Mouse (Mus musculus): ENCODE measurements around the gene Ralgapb.

- TF ChIP-seq ZC3H11A (IDR thresholded peaks at IDR 0.05; ENCODE audit: borderline replicate concordance, low read depth, low read length) (no peak), CHD2 (IDR thresholded peaks at IDR 0.05; ENCODE audit: low read depth, low read length) (no peak), HCFC1 (IDR thresholded peaks at IDR 0.05; ENCODE audit: borderline replicate concordance, insufficient read depth, low read length) (no peak)
These were observed 92.5 kb downstream of the Ralgapb start, which contains the start of gene Adig for GRCm38 (mm10) chr2:158501836-158502812.
